Mouse (Mus musculus) urinary bladder, postnatal 36 days (tissue): ENCODE data around the gene St6galnac4.

Source experiments
- DNase-seq, 2 experiments: peaks; one replicate each; pipeline ENCODE4 v3.0.0; 2022; ENCODE audit warnings: low spot score in 2 of 2, mixed read lengths in 1 of 2

St6galnac4 gene

DNA sequence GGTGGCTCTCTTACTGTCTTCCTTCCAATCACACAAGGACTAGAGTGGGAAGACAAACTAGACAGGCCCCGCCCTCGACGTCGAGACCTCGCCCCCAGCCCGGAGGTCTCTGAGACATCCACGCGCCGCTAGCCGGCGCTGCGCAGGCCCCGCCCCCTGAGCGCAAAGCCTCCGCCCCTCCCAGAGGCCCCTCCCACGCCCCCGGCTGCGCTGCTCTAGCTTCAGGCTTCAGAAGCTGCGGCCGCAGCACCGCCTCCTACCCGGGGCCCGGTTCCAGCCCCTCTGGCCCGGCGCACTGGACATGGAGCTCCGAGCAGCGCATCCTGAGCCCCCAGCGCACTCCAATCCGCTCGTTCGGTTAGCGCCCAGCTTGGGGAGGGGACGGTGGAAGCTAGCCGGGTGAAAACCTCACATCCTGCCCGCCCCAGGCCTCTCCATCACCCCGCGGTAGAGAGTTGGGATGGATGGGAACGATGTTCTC, at the start of gene St6galnac4:
TSS of gene St6galnac4 (plus strand) at position 225 of the 481 bp plus-strand sequence.
- peak; percentile 77 to 89 for DNase-seq

DNA sequence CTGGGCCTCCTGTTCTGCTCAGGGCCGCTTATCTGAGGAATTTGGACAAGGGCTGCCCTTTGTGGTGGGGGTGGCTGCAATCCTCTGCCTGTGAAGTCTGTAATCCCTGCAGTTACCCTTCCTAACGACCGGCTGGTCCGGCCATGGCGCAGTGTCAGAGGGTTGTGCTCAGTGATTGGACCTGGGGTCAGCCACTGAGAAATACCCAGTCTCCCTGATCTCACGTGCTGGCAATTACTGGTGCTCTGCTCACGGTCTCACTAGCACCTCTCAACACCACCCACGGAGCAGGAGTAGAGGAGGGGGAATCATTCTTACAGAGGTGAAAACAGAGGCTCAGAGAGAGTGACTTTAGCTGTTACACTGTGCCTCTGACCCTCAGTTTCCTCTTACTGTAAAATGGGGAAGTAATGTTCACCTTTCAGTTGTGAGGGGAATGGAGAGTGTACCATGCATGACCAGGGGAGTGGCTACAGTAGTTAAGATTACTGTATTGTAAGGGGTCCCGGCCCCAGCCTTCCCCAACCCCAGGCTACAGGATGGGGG, 49.5 kb upstream of the St6galnac4 start:
- no peak for DNase-seq

DNA sequence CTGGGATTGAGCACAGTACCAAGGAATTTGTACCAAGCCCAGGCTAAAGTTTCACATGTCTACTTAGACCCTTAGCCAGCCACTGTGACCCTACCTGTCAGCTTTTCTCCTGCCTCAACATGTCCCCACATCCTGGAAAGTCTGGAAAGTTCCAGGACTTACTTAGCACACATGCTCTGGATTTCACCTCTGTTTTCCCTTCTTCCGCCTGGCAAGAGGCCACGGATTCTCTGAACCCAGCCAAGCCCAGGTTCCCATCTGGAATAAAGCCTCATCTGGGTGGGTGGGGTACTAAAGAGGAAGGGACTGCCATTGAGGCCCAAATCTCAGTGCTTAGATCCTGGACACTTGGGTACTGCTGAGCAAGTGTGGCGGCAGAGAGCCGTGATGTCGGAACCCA, 49.0 kb upstream of the St6galnac4 start:
- no peak for DNase-seq

DNA sequence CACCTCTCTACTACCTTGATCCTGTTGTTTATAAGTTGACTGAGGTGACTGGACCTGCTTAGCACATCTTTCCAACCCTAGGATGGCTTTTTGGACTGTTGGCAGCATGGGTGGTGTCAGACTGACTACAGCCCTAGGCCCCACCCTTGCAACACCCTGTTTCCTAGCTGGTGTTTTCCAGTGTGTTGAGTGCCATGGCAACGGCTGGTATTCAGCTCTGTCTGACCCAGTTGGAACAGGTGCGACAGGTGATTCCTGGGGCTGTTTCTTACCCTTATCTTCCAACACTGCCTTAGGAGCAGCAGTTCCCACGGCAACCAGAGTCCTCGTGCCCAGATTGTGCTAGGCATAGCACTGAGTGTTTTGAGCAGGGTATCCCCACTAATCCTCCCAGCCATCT, 48.4 kb upstream of the St6galnac4 start:
- no peak for DNase-seq

DNA sequence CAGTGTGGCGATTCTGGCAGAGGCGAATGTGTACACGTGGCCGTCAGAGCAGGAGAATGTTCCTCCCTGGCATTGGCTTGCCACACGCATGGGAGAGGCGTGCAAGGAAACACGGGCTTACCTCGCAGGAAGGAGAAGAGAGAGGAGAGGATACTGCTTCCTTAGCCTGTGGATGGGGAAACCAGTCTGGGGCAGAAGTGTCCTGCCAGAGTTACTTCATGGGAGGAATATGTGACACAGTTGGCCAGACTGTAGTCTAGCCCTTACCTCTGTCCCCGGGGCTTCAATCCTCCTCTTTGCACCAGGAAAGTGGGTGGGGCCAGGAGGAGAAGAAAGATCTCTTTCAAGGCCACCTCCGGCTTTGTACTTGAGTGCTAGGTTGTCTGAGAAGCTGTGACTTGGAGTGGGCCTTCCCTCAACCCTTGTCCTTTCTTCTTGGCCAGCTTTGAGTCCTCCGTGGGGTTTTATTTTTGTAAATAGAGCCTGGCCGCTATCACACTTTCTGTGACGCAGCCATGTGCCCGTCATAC, 47.4 kb upstream of the St6galnac4 start:
- DNase-seq, result no peak

DNA sequence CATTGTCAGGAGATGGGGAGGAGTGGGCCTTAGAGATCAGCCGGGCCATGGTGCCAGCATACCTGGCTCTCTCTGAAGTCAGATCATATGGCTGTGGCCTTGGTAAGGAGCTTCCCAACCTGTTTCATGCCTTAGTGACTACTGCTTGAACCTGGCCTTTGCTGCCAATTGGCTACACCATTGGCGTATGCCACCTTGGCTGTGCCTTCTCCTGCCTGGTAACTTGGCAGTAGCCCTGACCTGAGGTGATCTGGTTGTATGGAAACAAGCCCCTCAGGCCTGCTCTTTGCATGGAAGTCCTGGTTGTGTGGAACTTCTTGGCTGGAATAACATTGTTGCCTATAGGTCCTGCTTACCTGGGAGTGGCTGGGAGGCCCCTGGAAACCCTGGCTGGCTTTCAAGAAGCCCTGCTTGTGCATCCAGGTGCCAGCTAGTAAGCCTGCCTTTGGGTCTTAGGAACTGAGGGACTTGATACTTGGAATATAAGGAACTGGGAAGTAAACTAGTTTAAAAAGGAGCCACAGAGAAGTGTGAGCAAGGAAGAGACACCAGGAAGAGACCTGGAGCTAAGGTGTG, 45.5 kb upstream of the St6galnac4 start:
- DNase-seq, result no peak

DNA sequence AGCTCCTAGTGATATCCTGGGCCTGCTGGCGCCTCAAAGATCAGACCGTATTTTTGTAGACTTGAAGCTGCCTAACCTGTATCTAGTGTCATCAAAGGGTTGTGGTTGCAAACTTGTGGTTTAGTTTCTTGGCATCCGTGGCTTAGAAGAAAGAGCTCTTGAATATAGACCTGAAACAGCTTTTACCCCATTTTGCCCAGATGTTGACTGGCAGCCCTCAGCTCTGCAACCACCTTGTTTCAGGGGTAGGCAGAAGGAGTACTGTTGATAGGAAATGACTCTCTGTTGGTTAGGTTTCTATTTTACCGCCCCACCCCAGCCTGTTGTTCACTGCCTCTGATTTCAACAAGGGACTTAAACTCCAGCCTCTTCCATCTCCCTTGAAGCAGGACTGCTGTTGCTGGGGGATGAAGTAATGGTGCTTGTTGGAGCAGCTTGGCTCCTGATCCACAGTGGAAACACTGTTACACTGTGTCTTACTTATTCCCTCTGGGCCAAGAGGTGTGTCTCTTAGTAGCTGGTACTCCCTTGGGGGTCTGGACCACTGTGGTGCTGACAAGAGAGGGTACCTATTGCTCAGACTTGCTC, 44.8 kb upstream of the St6galnac4 start:
- DNase-seq, result no peak

DNA sequence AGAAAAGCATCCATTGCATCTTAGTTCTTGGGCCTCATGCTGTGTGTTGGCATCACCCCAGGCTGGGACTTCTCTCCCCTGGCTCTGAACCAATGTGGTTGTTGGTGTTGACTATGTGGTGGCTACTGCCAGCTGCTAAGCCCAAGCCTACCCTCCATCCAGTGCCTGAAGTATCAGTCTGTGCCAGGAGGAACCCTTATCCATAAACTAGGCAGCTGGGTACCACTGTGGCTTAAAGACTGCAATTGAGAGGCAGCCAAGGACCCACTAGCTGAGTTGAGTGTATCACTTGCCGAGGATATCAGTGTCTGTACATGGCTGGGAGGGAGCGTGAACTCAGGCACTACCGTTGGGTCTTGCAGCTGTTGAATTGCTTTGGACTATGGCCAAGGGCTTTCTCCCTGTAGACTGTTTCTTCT, 43.9 kb upstream of the St6galnac4 start:
- DNase-seq, result no peak

DNA sequence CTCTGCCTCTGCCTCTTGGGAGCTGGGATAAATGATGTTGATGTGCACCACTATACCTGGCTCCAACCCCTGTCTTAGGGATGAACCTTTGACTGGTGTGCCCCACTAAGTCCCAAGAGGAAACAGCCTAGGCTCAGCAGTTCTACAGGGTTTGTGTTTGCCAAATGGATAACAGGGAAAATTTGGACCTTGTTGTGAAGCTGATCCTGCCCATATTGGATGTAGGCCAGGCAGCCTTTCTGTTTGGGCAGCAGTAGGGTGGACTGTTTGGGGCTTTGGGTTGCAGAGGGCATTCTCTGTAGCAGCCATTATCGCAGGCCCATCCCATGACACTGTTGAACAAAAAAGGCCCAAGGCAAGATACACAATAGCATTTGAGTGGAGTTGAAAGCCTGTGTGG, 39.9 kb upstream of the St6galnac4 start:
- DNase-seq, result no peak

DNA sequence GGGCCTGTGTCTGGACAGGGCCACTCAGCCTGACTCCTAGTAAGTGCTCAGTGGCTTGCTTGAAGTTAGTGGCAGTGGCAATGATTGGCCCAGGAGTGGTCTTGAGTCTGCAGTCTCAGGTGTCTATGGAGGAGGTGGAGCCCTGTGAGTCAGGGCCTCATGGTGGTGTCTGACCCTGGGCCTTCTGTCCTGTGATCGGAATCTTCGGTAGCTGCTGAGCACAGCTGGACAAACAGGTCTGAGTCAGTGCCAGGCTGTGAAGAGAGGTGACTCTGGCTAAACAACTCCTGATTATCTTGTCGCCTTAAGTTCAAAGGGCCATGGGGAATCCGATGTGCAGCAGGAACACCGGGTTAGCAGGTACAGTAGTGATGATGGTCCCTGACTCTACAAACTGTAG, 39.5 kb upstream of the St6galnac4 start:
- DNase-seq, result no peak

DNA sequence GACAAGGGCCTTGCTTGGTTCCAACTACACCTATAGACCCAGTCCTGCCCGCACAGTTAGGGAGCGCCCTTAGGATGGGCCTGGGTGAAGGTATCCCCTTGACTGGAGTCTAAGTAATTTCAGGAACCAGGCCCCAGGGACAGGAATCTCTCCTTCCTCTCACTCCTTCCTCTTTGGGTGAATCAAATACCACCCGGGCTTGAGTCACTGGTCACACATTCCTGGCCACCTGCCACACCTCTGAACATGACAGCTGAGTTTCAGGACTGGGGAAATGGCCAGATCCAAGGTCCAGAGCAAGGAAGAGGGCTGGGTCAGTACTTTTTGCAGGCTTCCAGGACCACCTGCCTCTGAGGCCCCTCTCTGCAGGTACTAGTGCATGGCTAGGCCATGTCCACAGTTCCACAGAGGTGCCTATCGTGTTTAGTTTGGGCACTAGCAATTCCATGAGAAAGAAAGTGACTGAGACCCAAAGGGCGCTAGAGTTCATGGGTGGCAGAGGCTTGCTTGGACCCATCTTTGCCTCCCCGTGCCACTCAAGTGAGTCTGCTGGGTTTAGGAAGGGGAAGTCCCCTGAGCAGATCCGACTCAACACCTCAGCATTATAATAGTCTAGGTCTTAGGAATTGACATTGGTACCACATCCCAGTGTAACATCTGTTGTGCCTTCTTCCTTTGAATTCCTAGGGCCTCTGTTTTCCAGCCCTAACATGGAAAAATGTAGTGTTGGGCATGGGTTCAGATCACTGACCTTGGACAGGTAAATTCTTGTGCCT, 38.7 kb upstream of the St6galnac4 start:
- DNase-seq, result peak in 1 of 2 experiments; percentile 40

DNA sequence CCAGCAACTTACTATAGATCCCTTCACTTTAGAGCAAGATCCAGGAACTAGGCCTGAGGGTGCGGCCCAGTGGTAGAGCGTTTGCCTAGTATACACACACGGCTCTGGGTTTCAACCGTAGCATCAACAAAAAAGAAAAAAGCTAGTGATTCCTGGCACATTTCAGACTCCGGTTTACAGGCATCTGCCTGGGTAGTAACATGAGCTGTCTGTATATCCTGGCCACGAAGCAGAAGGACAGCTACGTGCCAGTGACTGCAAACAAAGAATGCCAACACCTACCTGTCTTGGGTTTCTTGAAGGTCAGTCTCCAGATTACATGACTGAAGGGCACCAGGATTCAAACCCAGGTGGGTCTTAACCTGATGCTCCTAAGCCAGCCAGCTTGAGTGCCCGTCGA, 37.7 kb upstream of the St6galnac4 start:
- DNase-seq, result no peak

DNA sequence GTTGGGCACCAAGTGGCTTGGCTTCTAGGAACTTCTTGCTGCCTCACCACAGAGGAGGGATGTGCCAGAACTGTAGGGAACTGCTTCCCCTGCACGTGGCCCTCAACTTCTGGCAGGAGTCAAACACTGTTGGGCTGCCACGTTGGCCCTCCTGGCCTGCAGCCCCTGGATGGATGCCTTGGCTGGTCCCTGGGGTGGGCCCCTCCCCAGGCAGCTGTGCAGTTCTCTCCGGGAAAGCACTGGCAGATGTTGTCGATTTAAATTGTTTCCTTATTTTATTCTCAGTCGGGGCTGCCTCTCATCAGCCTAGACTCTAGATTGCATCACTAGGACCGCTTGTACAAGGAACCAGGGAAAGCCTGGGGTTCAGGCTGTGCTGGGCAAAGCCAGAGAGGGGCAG, 37.1 kb upstream of the St6galnac4 start:
- peak in 1 of 2 experiments; percentile 83 for DNase-seq

DNA sequence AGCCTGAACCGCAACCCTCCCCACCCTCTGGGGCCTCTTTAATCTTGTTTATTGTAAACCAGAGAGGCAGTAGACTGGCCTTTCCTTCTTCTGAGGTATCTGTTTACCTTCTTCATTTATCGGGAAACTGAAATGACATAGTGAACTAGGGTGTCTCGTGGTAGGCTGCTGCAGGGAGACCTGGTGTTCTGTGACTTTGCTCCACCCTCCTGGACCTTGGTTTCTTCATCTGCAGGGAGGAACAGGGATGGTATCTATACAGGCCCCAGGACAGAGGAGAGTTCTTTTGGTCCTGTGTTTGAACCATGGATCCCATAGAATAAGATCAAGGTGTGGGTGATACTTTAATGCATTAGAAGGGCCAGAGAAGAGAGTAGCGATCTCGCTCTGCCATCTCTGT, 35.7 kb upstream of the St6galnac4 start:
- no peak for DNase-seq

DNA sequence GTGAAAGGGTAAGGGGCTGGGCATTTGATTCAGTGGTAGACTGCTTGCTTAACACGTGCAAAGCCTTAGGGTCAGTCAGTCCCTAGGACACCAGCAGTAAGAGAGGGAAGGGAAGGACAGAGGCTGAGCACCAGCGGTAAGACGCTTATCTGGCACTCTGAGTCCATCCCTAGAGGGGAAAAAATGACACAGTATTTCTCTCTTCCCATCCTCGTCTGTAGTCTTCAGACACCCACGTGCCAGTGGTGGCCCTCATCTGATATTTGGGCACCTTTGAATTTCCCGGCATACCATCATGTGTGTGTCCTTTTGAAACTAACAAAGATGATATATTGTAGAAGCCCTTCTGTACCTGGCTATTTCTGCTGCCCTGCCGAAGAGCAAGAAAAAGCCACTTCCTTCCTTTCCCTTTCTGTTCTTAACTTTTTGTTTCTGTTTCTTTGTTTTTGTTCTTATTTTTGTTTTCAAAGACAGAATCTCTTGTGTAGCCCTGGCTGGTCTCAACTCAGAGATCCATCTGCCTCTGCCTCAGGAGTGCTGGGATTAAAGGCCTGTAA, 33.2 kb upstream of the St6galnac4 start:
- DNase-seq, result no peak

DNA sequence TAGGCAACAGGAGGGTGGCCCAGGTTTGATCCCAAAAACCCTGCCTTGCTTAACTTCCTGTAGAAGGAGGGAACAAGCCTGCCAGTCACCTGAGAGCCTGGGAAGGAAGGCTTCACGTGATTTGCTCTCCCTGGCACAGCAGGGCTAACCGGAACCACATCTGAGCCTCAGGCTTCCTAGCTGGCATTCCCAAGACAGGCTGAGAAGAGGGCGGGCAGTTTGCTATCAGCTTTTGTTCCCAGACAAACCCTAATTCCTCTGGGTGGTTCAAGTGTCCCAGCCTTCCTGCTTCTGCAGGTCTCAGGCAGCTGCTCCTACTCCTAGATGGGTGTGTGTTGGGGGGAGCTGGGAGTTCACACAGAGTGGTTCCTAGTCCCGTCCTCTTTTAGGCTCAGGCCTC, 31.4 kb upstream of the St6galnac4 start:
- no peak for DNase-seq

DNA sequence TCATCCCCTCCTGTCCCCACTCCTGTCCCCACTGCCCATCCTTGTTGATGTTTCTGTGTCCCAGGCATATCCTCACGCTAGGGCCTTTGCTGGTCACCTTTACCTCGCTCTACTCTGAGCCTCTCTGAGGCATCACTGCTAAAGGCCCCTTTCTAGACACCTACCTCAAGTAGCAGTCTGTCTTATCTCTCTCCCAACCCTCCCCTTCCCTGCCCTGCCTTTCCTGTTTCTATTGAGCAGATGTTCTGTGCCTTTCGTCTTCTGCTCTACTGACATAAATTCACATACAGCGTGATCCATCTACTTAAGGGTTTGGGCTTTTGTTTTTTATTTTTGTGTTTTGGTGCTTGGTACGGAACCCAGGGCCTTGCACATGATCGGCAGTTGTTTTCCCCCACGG, 30.9 kb upstream of the St6galnac4 start:
- no peak for DNase-seq

DNA sequence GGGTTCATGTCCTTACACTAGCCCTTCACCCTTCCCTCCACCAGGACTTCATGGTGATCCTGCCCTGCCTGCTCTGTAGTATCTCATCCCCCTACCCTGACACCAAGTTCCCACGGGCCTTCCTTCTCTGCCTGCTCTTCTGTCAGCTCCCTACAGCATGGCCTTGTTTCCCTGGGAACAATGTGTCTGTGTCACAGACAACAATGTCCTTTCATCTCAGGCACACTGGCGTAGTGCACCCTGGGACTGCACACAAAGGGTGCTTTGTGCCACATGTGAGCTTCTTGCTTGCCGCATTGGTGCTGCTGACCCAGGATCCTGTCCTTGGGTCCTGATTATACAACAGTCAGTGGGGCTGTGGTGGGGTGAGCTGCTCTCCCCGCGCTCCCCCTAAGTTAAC, 27.3 kb upstream of the St6galnac4 start:
- DNase-seq, result no peak

DNA sequence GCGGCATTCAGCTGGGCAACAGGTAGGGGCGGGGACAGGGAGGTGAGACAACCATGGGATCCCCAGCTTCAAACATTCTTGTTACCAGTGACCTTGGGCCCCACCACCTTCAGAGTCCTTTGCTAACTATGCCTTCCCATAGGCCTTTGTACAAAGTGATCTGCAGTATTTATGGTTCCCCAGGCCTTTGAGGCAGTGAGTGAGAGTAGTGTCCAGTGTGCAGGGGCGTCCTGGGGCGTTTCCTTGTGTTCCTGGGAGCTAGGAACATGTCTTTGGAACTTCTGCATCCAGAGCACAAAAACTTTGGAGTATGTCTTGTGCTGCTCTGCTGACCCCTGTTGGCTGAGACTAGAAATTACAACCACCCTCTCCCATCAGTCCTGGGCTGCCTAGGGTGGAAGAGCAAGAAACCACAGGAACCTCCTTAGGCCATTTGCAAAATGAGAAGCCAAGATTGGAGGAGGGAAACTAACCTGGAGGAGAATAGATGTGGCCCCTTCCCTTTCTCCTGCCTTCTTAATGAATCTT, 20.3 kb upstream of the St6galnac4 start:
- DNase-seq, result peak; percentile 58 to 63

DNA sequence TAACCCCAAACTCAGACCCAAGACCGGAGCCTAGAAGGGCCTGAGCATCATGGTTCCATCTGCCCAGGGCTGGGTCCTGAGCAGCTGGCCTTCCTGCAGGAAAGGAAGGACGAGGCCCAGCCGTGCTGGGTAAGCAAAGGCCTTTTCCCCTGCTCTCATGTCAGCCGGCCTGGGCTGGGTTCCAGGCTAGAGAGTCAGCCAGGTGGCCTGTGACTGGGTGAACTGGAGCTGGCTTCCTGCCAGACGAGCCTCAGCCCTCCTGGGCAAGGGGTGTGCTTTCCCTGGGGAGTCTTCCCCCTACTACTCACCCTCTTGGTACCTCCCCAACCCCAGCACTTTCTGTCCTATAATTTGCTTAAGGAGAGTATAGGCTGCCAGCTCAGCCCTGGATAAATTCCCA, 18.7 kb upstream of the St6galnac4 start:
- no peak for DNase-seq

DNA sequence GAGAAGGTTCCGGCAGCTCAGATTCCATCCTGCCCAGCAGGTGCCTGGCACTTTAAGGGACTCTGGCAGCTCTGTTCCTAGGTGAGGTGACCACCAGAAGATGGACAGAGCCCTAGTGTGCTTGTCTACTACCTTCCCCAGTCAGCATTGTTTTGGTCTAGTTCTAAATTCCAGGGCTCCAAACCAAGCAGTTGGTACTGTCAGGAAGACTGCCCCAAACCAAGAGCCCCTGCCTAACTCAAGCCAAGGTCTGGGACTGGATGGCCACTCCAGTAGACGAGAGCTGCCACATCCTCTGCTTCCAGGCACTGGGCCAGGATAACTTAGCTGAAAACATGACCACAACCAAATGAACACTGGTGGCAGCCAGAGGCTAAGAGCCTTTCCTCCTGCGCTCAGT, 18.0 kb upstream of the St6galnac4 start:
- no peak for DNase-seq
